Mouse (Mus musculus): ENCODE measurements around the gene Ces2g.

The Ces2g gene

DNA sequence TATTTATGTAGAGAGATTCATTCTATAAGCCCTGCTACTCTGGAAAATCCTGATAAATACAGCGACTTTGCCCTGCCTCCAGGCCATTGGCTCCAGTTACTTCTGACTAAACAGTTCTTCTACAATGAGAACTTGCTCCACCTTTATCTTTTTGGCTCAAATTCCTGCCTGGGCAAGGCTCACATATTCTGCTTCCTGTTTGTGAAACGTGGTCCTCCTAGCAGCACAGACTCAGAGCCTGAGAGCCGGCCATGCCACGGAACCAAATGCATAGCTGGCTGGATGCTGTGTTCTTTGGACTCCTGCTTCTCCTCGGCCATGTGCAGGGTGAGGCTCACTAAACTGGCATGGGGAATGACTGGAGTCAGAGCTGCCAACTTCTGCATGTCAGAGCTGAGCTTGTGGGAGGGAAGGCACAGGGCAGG, at the start of gene Ces2g:
Gene Ces2g, plus strand, starts transcription at position 182 of the 425 bp plus-strand sequence.
- DNase-seq: no peak

DNA sequence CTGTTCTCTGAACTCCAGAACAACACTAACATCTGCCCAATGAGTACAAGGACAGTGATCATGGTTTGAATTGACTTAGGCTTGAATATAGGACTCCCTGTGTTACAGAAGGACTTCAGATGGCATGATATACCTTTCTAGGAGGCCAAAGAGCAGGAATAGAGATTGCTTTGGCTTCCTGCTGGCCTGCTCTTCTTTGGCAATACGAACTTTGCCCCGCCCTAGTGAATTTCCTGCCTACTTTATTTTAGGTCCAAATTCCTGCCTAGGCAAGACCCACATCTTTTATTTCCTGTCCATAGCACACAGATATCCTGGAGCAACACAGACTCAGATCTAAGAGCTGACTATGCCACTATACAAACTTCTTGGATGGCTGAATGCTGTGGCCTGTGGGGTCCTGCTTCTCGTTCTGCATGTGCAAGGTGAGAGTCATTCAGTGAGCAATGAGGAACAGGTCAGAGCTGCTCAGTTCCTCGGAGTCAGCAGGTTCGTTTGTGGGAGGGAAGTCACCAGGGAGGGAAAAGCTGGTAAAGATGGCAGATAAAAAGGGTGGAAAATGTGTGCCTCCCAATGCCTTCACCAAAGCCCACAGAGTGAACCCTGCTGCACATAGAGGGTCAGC, 35.4 kb upstream of the Ces2g start, which contains the start of gene Ces2e:
Gene Ces2e, plus strand, starts transcription at position 289 of the 625 bp plus-strand sequence.
- DNase-seq: no peak

DNA sequence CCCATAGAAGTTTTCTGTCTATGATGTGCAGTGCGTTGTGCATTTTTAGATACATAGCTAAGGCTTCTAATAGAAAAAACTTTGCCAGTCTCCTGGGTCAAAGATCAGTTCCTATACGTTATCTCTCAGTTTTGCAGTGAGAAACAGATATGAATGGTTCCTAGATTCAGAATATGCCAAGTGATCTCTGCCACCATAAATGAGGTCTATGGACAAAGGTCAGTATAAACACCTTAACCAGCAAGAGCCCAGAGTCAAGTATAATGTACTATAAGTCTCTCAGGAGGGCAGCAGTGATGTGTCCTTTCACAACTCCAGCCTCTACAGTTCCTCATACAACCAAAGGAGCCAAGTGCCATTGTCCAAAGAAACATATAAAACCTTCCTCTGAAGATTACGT, 34.2 kb upstream of the Ces2g start:
- DNase-seq: no peak

DNA sequence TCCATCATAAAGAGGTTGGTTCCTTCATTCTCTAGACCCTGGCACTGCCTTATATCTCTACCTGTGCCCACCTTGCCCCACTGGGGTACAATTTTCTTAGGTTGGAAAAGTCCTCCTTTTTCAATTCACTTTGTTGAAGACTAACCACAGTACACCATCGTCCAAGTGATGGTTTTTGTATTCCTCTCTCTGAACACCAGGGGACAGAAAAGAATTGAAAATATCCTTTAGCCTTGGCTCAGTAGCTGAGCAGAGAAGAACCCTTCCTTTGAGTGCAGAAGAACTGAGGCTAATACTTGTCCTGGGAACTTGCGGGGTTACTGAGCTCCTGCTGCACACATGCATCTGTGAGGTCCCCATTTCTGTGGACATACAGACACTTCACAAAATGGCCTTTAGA, 16.9 kb upstream of the Ces2g start:
- DNase-seq: no peak

DNA sequence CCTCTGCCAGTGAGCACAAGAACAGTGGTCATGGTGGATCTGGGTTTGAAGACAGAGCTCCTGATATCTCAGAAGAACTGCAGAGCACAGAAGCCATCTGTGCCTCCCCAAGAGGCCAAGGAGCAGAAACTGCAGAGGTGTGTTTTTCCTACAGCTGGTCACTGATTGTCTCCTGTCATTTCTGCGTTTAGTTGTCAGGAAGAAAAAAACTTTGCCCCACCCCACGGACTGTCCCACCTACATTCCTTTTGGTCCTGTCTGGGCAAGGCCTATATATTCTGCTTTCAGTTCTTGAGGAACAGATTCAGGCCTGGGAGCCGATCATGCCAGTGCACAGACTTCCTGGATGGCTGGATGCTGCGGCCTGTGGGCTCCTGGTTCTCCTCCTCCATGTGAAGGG, 14.5 kb upstream of the Ces2g start, which contains the start of gene Ces2f:
Gene Ces2f, plus strand, starts transcription at position 301 of the 400 bp plus-strand sequence.
- no peak for DNase-seq

DNA sequence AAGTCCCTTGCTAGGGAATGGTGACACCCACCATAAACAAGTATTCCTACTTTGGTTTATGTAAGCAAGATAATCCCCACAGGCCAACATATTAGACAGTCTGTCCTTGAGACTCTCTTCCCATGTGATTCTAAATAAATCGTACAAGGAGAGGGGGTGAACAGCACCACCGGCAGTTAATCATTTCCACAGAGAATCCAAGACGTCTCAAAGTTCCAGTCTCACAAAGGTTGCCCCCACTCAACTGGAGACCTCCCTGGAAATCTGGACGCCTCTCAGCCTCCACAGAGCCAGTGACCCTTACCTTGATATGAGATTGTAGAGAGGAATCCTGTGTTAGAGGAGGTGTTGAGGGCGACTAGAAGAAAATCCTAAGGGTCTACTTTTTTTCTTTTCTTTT, 12.5 kb upstream of the Ces2g start:
- DNase-seq: no peak

DNA sequence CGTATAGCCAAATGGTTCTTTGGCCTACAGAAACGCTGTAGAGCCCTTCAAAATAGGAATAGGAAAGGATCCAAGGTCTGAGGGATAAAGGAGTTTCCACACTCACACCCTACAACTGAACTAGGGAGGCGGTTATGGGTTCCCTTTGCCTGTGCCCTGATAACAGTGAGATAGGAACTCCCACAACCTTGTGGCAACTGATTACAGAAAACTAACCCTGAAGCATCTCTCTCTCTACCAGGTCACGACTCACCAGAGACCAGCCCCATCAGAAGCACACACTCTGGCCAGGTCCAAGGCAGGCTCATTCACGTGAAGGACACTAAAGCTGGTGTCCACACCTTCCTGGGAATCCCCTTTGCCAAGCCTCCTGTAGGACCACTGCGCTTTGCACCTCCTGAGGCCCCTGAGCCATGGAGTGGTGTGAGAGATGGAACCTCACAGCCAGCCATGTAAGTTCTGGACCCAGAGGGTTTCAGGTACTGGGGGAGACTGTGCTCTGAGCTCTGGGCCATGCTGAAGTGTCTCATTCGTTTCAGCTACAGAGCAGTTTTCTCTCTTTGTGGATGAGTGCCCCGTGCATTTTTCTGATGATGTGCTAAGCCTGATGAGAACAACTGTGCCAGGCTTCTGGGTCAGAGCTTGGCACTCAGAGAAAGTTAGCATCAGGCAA, 847 bp downstream of the Ces2g start:
- no peak for DNase-seq

DNA sequence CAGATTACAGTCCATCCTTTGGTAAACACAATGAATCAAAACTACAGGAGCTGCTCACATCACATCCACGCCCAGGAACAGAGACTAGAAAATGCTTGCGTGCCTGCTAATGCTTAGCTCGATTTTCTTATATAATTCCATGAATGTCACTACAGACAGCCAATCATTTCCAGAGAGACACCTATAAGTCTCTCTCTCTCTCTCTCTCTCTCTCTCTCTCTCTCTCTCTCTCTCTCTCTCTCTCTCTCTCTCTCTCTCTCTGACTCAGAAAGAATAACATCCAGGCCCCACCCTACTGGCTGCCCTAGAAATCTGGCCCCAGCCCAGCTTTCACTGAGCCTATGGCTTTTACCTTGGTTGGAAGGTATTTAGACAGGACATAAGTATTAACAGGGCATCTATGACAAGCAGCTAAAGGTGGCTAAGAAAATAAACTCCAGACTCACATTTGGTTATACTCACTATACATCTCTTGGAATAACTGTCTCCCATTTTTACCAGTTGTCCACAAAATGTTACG, 1.9 kb downstream of the Ces2g start:
- DNase-seq: no peak

DNA sequence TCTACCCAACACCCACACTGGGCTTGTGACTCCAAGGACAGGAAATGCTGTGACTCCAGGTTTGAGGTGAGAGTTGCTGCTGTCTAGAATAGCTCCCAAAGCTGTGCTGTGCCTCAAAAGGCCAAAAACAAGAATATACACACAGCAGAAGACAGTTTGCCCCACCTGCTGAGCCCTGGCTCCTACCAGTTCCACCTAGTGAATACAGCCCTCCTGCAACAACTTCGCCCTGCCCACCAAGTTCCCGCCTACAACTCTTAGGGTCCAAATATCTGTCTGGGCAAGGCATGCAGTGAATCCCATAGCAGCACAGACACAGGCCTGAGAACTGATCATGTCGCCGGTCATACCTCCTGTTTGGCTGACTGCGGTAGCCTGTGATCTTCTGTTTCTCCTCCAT, 22.6 kb downstream of the Ces2g start:
- DNase-seq: no peak

DNA sequence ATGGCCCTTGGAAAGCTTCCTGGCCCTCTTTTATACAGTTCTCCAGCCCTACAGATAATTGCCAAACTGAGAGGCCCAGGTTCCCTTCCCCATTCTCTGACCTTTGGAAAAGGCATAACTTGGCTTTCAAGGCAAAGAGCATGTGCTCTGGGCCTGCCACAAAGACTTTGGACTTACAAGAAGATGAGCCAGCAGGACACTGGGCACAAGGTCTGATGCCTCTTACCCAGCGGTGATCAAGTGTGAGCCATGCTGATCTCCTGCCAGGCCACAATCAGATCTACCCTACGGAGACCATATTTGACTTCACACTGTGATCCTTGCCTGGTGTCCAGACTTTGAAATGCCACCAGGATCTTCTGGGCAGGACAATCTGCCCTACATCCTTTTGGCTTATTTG, 23.4 kb downstream of the Ces2g start:
- DNase-seq: peak; percentile 8

DNA sequence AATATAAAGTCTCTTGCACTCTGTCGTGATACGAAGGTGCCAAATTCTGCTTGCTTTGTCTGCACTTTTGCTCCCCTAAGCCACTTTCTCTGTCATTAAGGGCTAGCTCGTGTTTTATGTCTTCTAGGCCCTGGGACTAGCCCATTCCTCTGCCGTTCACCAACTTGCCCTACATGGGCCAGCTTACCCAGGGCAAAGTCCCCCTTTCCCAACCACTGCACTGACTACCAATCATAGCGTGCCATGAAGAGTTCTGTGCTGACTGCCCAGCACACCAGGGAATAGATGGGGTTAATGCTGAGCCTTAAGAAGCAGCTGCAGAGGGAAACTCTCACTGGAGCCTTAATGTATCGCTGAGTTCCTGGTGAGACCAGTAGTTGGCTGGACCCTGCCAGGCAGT, 36.7 kb downstream of the Ces2g start:
- no peak for DNase-seq

DNA sequence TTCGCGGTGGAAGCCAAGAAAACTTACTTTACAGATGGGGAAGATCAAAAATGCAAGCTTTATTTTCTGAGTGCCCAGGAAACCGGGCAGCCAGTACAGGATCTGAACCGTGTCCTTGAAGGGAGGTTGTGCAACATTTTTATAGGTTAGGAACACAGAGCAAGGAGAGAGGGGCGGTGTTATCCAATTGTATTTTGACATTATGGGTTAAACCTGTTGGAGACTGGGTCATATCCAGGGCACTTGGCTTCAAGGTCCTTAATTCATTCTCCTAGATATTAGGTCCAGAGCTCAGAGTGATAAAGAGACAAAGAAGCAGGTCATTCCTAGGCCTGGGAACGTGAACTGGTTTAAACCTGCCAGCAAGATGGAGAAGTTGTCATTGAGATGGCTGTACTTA, 37.7 kb downstream of the Ces2g start:
- DNase-seq: no peak

DNA sequence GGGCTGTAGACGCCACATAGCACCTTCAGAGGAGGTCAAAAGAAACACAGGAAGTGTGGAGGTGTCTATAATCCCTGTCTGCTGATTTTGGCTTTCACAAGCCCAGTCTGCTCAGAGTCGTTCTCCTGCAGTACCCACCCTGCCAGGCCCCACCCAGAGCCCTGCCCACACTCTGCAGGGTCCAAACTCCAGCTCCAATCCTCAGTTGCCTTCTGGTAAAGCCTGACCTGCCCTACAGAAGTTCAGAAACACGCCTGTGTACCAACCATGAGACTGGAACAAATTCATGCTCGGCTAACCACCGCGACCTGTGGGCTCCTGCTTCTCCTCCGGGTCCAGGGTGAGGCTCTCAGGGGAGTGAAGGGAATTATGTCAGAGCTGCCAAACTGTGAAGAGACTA, 39.1 kb downstream of the Ces2g start, which contains the start of gene Ces2h:
Gene Ces2h, plus strand, starts transcription at position 268 of the 400 bp plus-strand sequence.
- no peak for DNase-seq

DNA sequence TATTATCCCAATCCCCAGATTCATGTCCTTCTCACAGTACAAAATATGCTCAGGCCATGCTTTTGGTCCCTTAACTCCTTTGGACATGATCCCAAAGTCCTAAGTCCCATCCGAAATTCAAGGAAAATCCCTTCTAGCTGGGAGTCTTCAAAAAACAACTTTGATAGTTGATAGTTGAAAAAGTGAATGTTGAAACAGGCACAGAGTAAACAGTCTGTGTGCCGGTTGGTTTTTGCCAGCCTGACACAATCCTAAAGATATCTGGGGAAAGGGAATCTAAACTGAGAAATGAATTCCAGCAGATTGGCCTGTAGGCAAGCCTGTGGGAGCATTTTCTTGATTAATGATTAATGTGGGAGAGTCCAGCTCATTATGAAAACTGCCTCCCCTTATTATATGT, 48.5 kb downstream of the Ces2g start:
- no peak for DNase-seq

DNA sequence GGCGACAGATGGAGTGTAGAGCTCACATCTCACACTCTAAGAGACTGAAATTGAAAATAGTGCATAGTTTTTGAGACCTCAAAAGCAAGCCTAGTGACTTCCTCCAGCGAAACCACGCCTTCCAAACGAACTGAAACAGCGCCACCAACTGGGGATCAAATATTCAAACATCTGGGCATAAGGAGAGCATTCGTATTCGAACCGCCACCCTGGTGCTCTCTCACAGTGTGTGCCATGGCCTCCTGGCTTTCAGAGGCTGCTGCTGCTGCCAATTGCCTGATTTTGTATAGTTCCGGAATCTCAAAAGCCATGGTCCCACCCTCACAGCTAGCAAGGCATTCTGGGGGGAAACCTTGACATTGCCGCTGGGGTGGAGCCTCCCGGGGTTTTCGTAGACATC, 49.6 kb downstream of the Ces2g start:
- DNase-seq: no peak

DNA sequence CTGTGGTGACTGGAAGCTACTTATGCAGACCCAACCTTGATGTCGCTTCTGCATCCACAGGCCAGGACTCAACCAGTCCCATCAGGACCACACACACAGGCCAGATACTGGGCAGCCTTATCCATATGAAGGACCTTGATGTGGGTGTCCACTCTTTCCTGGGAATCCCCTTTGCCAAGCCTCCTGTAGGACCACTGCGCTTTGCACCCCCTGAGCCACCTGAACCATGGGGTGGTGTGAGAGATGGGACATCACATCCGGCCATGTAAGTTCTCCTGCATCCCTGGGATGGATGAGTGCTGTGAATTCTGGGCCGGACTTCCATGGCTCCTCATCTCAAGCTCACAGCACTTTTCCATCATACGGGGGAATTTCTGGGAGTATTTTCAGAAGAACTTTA, 52.9 kb downstream of the Ces2g start:
- no peak for DNase-seq

All from cerebellum, adult 11 months (tissue).